Mouse (Mus musculus) forebrain, embryonic 10.5 days (tissue): Measurements from ENCODE around the gene Arhgap27. TPM values are rescaled to one million over a fixed set of nuclear protein-coding genes. Genes with fewer than 3 reads are reported as not detected.

Experiments used
- DNase-seq: peaks from one replicate; pipeline ENCODE4 v3.0.0-alpha.2; 2017; ENCODE audit warnings: low spot score; ENCODE audit errors: extremely low spot score
- H3K27ac ChIP-seq: fragments of 300-500 bp; sonication (generic); 2 replicates; pipeline ENCODE4 v1.5.1; 2016; ENCODE audit warnings: mild to moderate bottlenecking
- H3K27me3 ChIP-seq: fragments of 300-500 bp; sonication (generic); 2 replicates; pipeline ENCODE4 v1.6.1; 2016; ENCODE audit warnings: mild to moderate bottlenecking; ENCODE audit not compliant: poor library complexity, severe bottlenecking
- H3K36me3 ChIP-seq: fragments of 300-500 bp; sonication (generic); replicated peaks from 2 replicates; pipeline ENCODE4 v1.6.1; 2016; ENCODE audit warnings: mild to moderate bottlenecking, moderate library complexity
- H3K4me1 ChIP-seq: fragments of 300-500 bp; sonication (generic); 2 replicates; pipeline ENCODE4 v1.6.1; 2016
- H3K4me3 ChIP-seq: fragments of 300-500 bp; sonication (generic); 2 replicates; pipeline ENCODE4 v1.5.1; 2016; ENCODE audit warnings: mild to moderate bottlenecking, moderate library complexity
- H3K9me3 ChIP-seq: fragments of 300-500 bp; sonication (generic); 2 replicates; pipeline ENCODE4 v1.6.1; 2016; ENCODE audit warnings: mild to moderate bottlenecking, moderate library complexity
- WGBS: fragments of 180-500 bp; shearing (Covaris S2); methylation state at CpG from one replicate; pipeline ENCODE4 v1.1.7; 2016; 5-methylcytosine and 5-hydroxymethylcytosine counted together
- polyA plus RNA-seq: library from polyadenylated mRNA; unstranded; fragments of >200 nt; fragmentation: Nextera tagmentation; extraction: Ambion mirVana; gene quantifications from 2 replicates; pipeline ENCODE4 v1.2.1, GENCODE M21; 2016

The Arhgap27 gene
- polyA plus RNA-seq, 1 experiment from 2014 or later: 3.8 TPM

DNA sequence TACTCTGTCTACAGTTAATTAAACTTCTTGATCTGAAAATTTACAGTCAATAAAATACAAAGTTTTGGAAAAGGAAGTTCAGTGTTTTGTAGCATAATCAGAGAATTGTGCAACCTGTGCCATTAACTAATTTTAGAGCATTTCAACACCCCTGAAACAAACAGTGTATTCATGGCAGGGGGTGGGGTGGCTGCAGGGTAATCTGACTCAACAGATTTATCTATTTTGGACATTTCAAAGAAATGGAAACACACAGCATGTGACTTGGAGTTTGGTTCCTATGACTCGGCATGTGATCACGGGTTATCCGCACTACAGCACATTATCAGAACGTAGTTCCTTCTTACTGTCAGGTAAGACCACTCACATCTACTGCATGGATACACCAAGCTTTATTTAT lies 36.5 kb upstream of the Arhgap27 start:
- Histone ChIP-seq H3K4me3 (no peak overlapping the region), H3K27ac (no peak overlapping the region), H3K4me1 (no peaks in the 10 kb centered on the region), H3K36me3 (peaks cover 65% of the 10 kb centered on the region), H3K9me3 (no peaks in the 10 kb centered on the region), H3K27me3 (no peaks in the 10 kb centered on the region)
- DNase-seq: no peak
- 89% methylated on average over 4 of the region's 4 CpGs for WGBS

DNA sequence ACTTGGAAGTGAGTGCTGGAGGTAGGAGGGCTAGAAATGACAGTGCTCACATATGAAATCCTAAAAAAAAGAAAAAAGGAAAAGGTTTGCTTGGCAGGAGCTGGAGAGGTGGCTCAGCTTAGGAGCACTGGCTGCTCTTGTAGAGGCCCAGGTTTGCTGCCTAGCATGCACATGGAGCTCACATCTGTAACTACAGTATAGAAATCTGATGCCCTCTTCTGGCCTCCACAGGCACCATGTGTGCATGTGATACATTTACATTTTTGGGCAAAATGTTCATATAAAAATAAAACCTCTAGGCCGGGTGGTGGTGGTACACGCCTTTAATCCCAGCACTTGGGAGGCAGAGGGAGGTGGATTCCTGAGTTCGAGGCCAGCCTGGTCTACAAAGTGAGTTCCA lies 35.6 kb upstream of the Arhgap27 start:
- peaks cover 67% of the 10 kb centered on the region for H3K36me3 ChIP-seq
- H3K27ac ChIP-seq: no peak overlapping the region
- 95% methylated on average over 3 of the region's 3 CpGs for WGBS
- H3K27me3 ChIP-seq: no peaks in the 10 kb centered on the region
- no peaks in the 10 kb centered on the region for H3K4me1 ChIP-seq
- H3K4me3 ChIP-seq: no peak overlapping the region
- no peaks in the 10 kb centered on the region for H3K9me3 ChIP-seq
- DNase-seq: no peak

DNA sequence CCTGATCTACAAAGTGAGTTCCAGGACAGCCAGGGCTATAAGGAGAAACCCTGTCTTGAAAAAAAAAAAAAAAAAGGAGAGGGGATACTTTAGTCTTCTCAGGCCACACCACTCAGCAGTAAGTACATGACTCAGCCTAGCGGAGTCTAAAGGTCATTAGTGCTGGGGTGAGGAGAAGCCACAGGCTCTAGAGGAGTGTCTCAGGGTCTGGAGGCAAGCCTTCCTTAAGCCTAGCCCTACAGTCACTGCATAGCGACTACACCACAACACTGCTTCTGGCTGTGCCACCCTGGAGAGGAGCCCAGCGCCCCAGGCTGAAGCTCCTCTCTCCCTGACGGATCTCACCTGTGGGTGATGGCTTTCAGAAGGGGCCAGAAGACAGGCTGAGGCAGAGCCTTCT lies 33.2 kb upstream of the Arhgap27 start:
- WGBS: 94% methylated on average over 4 of the region's 4 CpGs
- Histone ChIP-seq H3K36me3 (peaks cover 64% of the 10 kb centered on the region), H3K4me3 (no peak overlapping the region), H3K4me1 (no peaks in the 10 kb centered on the region), H3K27ac (no peak overlapping the region), H3K27me3 (no peaks in the 10 kb centered on the region), H3K9me3 (no peaks in the 10 kb centered on the region)
- DNase-seq: no peak

DNA sequence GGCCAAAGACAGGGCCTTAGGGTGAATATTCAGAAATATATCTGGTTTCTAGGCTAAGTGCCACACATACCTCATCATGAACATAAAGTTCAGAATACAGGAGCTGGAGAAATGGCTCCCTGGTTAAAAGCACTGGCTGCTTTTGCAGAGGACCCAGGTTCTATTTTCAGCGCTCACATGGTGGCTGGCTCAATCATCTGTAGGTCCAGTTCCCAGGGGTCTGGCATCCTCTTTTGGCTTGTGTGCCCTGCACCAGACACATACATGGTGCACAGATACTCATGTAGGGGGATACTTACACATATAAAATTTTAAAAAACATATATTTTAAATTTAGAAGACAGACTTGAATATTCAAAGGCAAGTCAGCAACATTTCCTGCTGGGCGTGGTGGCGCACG lies 32.7 kb upstream of the Arhgap27 start:
- H3K9me3 ChIP-seq: no peaks in the 10 kb centered on the region
- no peak overlapping the region for H3K4me3 ChIP-seq
- no peaks in the 10 kb centered on the region for H3K27me3 ChIP-seq
- H3K4me1 ChIP-seq: no peaks in the 10 kb centered on the region
- H3K36me3 ChIP-seq: peaks cover 64% of the 10 kb centered on the region
- 94% methylated on average over 4 of the region's 4 CpGs for WGBS
- no peak overlapping the region for H3K27ac ChIP-seq
- no peak for DNase-seq

DNA sequence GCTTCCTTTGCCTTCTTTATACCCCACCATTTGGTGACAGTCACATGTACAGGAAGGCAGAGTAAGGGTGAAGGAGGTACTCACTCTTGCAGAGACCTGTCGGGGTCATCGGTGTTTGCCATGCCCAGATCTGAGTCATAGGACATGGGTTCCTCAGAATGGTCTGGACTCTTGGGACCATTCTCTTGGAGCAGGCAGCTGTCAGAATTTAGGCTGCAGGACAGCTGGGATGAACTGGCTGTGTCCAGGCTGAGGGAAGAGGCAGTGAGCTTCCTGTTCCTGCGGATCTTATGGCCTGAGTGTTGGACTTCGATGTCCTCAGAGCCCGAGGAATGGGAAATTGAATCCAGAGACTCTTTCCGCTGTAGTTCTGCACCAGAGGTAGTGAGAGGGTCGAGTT lies 31.1 kb upstream of the Arhgap27 start:
- Histone ChIP-seq H3K9me3 (no peaks in the 10 kb centered on the region), H3K27me3 (no peaks in the 10 kb centered on the region), H3K4me1 (no peaks in the 10 kb centered on the region), H3K36me3 (peaks cover 69% of the 10 kb centered on the region), H3K4me3 (no peak overlapping the region), H3K27ac (no peak overlapping the region)
- no peak for DNase-seq
- WGBS: 83% methylated on average over 7 of the region's 7 CpGs

DNA sequence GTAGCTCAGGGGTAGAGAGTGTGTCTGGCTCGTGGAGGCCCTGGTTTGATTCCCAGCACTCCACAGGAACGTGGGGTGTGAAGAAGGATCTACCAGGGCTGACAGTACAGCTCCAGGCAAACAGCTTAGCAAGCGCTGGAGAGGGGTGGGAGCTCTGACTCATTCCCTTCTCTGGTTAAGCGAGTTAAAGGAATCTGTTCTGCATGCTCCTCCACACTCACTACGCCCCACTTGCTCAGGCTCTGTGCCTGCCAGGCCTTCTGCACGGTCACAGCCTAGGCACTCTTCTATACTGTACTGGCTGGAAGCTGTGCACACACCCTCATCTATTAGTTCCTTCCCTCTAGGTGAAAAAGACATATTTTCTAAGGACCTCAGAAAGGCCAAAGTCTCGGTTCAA lies 30.5 kb upstream of the Arhgap27 start:
- Histone ChIP-seq H3K27ac (no peak overlapping the region), H3K27me3 (no peaks in the 10 kb centered on the region), H3K4me3 (no peak overlapping the region), H3K4me1 (no peaks in the 10 kb centered on the region), H3K9me3 (no peaks in the 10 kb centered on the region), H3K36me3 (peaks cover 73% of the 10 kb centered on the region)
- no peak for DNase-seq
- 88% methylated on average over 7 of the region's 7 CpGs for WGBS

DNA sequence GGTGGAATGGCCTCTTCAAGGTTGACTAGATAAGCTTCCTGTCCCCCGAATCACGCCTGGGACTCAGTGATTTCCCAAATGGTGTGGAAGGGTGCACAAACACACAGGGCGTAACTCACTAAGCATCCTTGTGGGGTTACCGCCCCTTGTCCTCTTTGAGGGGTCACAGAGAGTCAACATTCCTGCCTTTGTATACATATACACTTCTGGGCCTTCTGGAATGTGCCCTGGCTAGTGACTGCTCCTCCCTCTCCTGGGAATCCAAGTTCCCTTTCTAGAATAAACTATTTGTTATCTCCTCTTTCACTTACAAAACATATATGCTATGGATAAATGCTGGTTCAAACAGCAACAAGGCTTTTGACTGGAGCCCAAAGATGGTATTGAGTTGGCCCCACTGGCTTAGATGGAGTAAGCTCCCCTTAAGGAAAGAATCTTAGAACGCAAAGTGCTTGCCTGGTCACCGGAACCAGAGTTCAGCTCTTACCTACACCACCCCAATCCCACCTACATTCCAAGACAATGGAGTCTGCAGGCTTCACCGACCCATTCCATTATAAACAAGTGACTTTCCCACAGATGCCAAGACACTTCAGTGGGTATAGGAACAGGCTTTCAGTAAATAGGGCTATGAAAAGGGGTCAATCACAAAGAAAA lies 24.5 kb upstream of the Arhgap27 start:
- H3K9me3 ChIP-seq: no peaks in the 10 kb centered on the region
- no peak for DNase-seq
- peaks cover 48% of the 10 kb centered on the region for H3K36me3 ChIP-seq
- WGBS: 84% methylated on average over 7 of the region's 7 CpGs
- no peak overlapping the region for H3K27ac ChIP-seq
- no peak overlapping the region for H3K4me3 ChIP-seq
- H3K27me3 ChIP-seq: no peaks in the 10 kb centered on the region
- peaks cover 5% of the 10 kb centered on the region; the same call in 1 of the 2 replicates for H3K4me1 ChIP-seq

DNA sequence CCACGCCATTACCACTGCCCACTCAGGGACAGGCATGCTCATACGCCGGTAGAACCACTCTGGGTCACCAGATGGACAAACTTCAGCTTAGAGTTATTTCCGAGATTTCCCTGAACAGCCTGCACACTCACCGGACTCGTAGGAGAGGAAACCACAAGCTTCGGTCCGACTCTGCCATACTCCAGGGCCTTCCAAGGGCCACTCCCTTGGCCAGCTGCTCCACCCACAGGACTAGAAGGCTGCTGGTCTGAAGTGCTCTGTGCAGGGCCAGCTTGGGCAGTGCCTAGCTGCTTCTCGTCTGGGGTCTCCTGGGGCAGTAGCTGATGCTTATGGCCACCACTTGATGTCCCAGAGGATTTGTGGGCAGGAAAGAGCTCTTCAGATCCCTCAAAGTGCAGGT lies 23.3 kb upstream of the Arhgap27 start:
- Histone ChIP-seq H3K9me3 (no peaks in the 10 kb centered on the region), H3K4me3 (no peak overlapping the region), H3K36me3 (peaks cover 38% of the 10 kb centered on the region), H3K27ac (no peak overlapping the region), H3K4me1 (peaks cover 5% of the 10 kb centered on the region; the same call in 1 of the 2 replicates), H3K27me3 (no peaks in the 10 kb centered on the region)
- no peak for DNase-seq
- 92% methylated on average over 9 of the region's 9 CpGs for WGBS

DNA sequence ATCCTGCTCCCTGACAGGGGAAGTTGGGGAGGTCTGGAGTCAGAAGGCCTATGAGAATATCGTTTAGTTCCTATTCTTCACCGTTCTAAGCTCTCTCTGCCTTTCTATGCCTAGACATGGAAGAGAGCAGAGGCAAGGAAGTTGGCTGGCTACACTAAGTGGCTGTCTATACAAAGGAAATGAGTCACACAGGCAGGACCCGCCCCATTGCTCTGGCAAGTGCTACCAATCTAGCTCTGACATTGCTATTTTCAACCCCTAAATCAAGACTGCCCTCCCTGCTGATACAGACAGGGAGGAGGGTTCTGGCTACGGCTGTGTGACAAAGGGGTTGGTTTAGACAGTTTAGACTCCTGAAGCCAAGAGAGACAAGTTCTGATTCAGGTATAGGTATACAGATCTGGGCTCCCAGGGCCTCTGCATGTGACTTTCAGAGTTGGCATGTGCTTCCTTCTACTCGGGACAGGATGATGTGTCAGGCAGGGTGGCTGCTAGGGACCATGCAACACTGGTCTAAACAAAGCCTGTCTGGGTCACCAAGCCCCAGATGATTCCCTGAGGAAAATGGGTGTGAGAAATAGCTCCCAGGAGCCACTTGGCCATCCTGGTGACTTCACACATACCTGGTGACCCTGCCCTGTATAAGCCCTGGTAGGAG lies 18.6 kb upstream of the Arhgap27 start:
- no peak overlapping the region for H3K4me3 ChIP-seq
- peaks cover 48% of the 10 kb centered on the region for H3K36me3 ChIP-seq
- no peak for DNase-seq
- H3K9me3 ChIP-seq: no peaks in the 10 kb centered on the region
- H3K27me3 ChIP-seq: no peaks in the 10 kb centered on the region
- 84% methylated on average over 5 of the region's 5 CpGs for WGBS
- no peaks in the 10 kb centered on the region for H3K4me1 ChIP-seq
- no peak overlapping the region for H3K27ac ChIP-seq

DNA sequence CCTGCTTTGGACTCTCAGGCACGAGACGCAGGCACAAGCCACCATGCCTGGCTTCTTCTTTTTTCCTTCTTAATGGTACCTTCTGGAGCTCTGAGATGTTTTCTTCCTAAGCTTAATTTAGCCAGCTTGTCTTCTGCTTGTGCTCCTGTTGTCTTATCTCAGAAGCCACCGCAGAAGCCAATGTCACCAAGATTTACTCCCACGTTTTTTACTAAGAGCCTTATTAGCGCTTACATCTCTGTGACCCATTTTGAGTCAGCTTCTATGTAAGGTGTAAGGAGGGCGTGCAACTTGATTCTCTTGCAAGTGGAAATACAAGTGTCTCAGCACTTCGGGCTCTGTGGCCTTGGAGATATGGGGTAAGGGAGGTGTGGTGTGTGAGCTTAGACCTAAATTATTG lies 18.0 kb upstream of the Arhgap27 start:
- peaks cover 48% of the 10 kb centered on the region for H3K36me3 ChIP-seq
- no peaks in the 10 kb centered on the region for H3K4me1 ChIP-seq
- H3K9me3 ChIP-seq: no peaks in the 10 kb centered on the region
- no peak overlapping the region for H3K27ac ChIP-seq
- WGBS: 93% methylated on average over 7 of the region's 7 CpGs
- H3K4me3 ChIP-seq: no peak overlapping the region
- no peaks in the 10 kb centered on the region for H3K27me3 ChIP-seq
- DNase-seq: no peak

DNA sequence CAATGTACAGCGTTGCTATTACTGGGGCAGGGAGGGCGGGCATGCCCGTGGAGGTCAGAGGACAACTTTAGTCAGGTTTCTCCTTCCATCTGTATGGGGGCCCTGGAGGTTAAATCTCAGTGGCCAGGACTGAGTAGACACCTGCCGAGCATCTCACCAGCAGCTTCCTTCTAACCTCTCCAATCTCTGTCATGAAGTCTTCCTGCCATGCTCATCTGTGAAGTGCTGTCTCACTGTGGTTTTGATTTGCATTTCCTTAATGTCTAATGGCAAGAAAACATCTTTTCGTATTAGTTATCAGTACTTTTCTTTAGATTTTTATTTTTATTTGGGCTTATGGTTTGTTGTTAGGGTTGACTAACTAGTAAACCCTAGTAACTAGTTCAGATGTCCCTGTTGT lies 17.0 kb upstream of the Arhgap27 start:
- Histone ChIP-seq H3K27me3 (no peaks in the 10 kb centered on the region), H3K4me3 (no peak overlapping the region), H3K36me3 (peaks cover 49% of the 10 kb centered on the region), H3K27ac (no peak overlapping the region), H3K4me1 (no peaks in the 10 kb centered on the region), H3K9me3 (no peaks in the 10 kb centered on the region)
- no peak for DNase-seq
- 94% methylated on average over 5 of the region's 5 CpGs for WGBS

DNA sequence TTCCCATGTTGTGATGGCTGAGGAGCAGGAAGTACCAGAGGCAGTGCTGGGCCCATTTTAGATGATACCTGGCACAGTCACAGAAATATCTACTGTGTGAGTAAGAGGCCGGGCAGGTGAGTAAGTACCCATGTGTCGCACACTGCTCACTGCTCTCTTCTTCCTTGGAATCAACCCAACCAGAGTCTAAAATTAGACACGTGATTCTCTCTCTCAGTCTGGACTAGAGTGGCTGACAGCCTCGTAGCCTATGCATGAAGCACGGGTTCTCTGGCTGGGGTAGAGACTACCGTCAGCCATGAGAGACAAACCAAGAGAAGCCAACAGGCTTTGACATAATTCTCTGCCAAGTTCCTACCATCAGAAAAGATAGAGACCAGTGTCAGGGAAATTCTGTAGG lies 14.8 kb upstream of the Arhgap27 start:
- H3K4me1 ChIP-seq: no peaks in the 10 kb centered on the region
- no peak overlapping the region for H3K4me3 ChIP-seq
- H3K36me3 ChIP-seq: peaks cover 68% of the 10 kb centered on the region
- 97% methylated on average over 6 of the region's 6 CpGs for WGBS
- DNase-seq: no peak
- H3K9me3 ChIP-seq: no peaks in the 10 kb centered on the region
- no peaks in the 10 kb centered on the region for H3K27me3 ChIP-seq
- H3K27ac ChIP-seq: no peak overlapping the region

DNA sequence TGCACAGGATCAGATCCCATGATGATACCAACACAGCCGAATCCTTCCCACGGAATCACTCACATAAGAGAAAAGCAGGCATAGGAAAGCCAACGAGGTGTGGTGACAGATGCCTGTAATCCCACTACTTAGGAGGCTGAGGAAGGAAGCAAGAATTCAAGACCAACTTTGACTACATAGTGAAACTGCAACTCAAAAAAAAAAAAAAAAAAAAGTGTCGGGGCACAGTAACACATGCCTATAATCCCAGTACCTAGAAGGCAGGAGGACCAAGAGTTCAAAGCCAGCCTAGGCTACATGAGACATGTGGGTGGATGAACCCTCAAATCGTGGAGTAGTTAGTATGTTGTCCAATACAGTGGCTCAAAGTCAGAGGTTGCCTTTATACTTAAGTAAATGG lies 12.3 kb upstream of the Arhgap27 start:
- no peak overlapping the region for H3K27ac ChIP-seq
- H3K9me3 ChIP-seq: no peaks in the 10 kb centered on the region
- H3K27me3 ChIP-seq: no peaks in the 10 kb centered on the region
- no peak for DNase-seq
- H3K4me3 ChIP-seq: no peak overlapping the region
- peaks cover 84% of the 10 kb centered on the region for H3K36me3 ChIP-seq
- 87% methylated on average over 5 of the region's 5 CpGs for WGBS
- H3K4me1 ChIP-seq: no peaks in the 10 kb centered on the region; the same call in 1 of the 2 replicates
